Mouse (Mus musculus) heart, embryonic 11.5 days (tissue): ENCODE data around the gene Pcnt. TPM values are rescaled to one million over a fixed set of nuclear protein-coding genes. Genes with fewer than 3 reads are reported as not detected.
A peak's percentile ranks its signal among the peaks of the same experiment; 100 is the strongest.

Experiments used
- ATAC-seq: fragments of 200-750 bp; cut with Nextera tagmentation; replicated peaks from 2 replicates; pipeline ENCODE4 v1.8.0; 2017; ENCODE audit warnings: moderate library complexity; ENCODE audit not compliant: insufficient number of reproducible peaks, low FRiP score, low TSS enrichment
- H3K27ac ChIP-seq: fragments of 300-500 bp; sonication (generic); 2 replicates; pipeline ENCODE4 v1.5.1; 2014; ENCODE audit warnings: mild to moderate bottlenecking, low read depth, low read length
- H3K27me3 ChIP-seq: fragments of 300-500 bp; sonication (generic); 2 replicates; pipeline ENCODE4 v1.6.1; 2014; ENCODE audit warnings: mild to moderate bottlenecking, low read length, mixed read lengths; ENCODE audit not compliant: control insufficient read depth, insufficient read depth
- H3K36me3 ChIP-seq: fragments of 300-500 bp; sonication (generic); 2 replicates; pipeline ENCODE4 v1.6.1; 2014; ENCODE audit warnings: mild to moderate bottlenecking, low read length, moderate library complexity, mixed read lengths; ENCODE audit not compliant: control insufficient read depth, insufficient read depth
- H3K4me1 ChIP-seq: fragments of 300-500 bp; sonication (generic); 2 replicates; pipeline ENCODE4 v1.6.1; 2014; ENCODE audit warnings: low read length; ENCODE audit not compliant: control insufficient read depth, insufficient read depth
- H3K4me2 ChIP-seq: fragments of 300-500 bp; sonication (generic); 2 replicates; pipeline ENCODE4 v1.6.1; 2014; ENCODE audit warnings: mild to moderate bottlenecking, moderate library complexity
- H3K4me3 ChIP-seq: fragments of 300-500 bp; sonication (generic); 2 replicates; pipeline ENCODE4 v1.5.1; 2014; ENCODE audit warnings: low read depth, low read length
- H3K9ac ChIP-seq: fragments of 300-500 bp; sonication (generic); 2 replicates; pipeline ENCODE4 v1.6.1; 2014; ENCODE audit warnings: mild to moderate bottlenecking, low read depth, low read length, moderate library complexity
- H3K9me3 ChIP-seq: fragments of 300-500 bp; sonication (generic); replicated peaks from 2 replicates; pipeline ENCODE4 v1.6.1; 2016; ENCODE audit warnings: low read length; ENCODE audit not compliant: control insufficient read depth
- WGBS: fragments of 180-500 bp; shearing (Covaris S2); extraction: QIAGEN DNeasy Blood & Tissue Kit; methylation state at CpG from one replicate; pipeline ENCODE4 v1.1.7; 2014; ENCODE audit not compliant: insufficient replicate concordance; 5-methylcytosine and 5-hydroxymethylcytosine counted together
- polyA plus RNA-seq: library from polyadenylated mRNA; unstranded; fragments of >200 nt; fragmentation: Nextera tagmentation; extraction: Ambion mirVana; gene quantifications from 2 replicates; pipeline ENCODE4 v1.2.1, GENCODE M21; 2014

The Pcnt gene
- 11.8 and 12.5 TPM in 2 replicates for polyA plus RNA-seq

GRCm38 (mm10) chr10:76442178-76443088 is at the start of gene Pcnt:
TSS of gene Pcnt (minus strand) at chr10:76442786.
- peak within 1 kb of the TSS; percentile 90 for H3K9ac ChIP-seq
- no peaks in the 10 kb centered on the region for H3K27me3 ChIP-seq
- no peaks in the 10 kb centered on the region for H3K9me3 ChIP-seq
- H3K27ac ChIP-seq = peak within 1 kb of the TSS; percentile 96
- peaks cover 15% of the 10 kb centered on the region for H3K36me3 ChIP-seq
- peak within 1 kb of the TSS; percentile 71 for H3K4me3 ChIP-seq
- H3K4me1 ChIP-seq = peaks cover 7% of the 10 kb centered on the region
- ATAC-seq = peak; percentile 99
- H3K4me2 ChIP-seq = peak within 1 kb of the TSS; percentile 84
- WGBS = 1% methylated on average over 78 of the region's 78 CpGs

DNA sequence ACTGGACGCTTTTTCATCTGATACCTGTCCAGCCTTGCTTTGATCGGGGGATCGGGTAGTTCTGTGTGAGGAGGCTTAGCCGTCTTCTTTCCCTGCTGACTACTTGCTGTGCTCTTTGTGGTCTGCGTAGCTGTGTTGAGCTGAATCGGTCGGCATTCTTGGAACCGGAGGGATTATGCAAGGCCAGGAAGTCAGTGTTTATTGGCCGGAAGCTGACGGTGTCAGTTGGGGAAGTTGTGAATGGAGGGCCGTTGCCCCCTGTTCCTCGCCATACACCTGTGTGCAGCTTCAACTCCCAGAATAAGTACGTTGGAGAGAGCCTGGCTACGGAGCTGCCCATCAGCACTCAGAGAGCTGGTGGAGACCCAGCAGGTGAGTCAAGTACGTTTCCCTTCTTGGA is 46.6 kb upstream of the Pcnt start:
- H3K9me3 ChIP-seq = no peaks in the 10 kb centered on the region
- no peak overlapping the region for H3K9ac ChIP-seq
- no peak for ATAC-seq
- H3K27ac ChIP-seq = no peak overlapping the region
- H3K4me1 ChIP-seq = no peaks in the 10 kb centered on the region
- H3K4me3 ChIP-seq = no peak overlapping the region
- no peak overlapping the region for H3K4me2 ChIP-seq
- H3K27me3 ChIP-seq = no peaks in the 10 kb centered on the region
- H3K36me3 ChIP-seq = peaks cover 38% of the 10 kb centered on the region
- WGBS = 92% methylated on average over 15 of the region's 15 CpGs

DNA sequence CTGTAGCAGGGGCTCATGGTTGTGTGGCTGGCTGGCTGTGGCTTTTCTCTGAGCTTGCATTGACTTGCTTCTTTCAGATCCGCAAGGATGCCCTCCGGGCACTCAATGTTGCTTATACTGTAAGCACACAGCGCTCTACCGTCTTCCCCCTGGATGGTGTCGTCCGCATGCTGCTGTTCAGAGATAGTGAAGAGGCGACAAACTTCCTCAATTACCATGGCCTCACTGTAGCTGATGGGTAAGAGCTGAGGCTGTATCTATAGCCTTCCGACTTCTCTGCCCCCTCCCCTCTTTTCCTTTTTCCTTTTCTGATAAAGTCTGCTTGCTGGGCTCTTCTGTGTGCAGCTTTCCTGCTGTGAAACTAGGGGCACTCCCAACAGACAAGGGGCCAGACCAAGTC is 45.7 kb upstream of the Pcnt start:
- H3K9ac ChIP-seq = no peak overlapping the region
- no peaks in the 10 kb centered on the region for H3K9me3 ChIP-seq
- H3K4me2 ChIP-seq = no peak overlapping the region
- no peak for ATAC-seq
- no peak overlapping the region for H3K4me3 ChIP-seq
- no peak overlapping the region for H3K27ac ChIP-seq
- H3K27me3 ChIP-seq = no peaks in the 10 kb centered on the region
- 76% methylated on average over 8 of the region's 8 CpGs for WGBS
- no peaks in the 10 kb centered on the region for H3K4me1 ChIP-seq
- H3K36me3 ChIP-seq = peaks cover 35% of the 10 kb centered on the region

DNA sequence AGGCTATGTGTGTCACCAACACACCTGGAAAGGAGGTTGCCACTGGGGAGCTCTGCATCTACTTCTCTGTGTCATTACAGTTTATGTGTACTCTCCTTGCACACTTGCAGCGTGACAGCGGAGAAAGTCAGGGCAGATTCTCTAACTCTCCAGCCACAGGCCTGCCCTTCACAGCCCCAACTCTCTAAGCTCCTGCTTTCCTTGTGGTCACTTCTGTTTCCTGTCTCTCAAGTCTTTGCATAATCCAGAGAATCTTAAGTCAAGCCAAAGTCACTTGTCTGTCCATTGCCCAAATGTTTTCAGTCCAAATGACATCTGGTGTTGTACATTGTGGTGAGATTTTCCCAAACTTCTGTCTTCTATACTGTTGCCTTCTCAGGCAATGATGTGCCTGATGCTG is 43.7 kb upstream of the Pcnt start:
- H3K27ac ChIP-seq = no peak overlapping the region
- no peaks in the 10 kb centered on the region for H3K9me3 ChIP-seq
- no peak overlapping the region for H3K4me3 ChIP-seq
- H3K4me1 ChIP-seq = no peaks in the 10 kb centered on the region
- H3K27me3 ChIP-seq = no peaks in the 10 kb centered on the region
- no peak overlapping the region for H3K9ac ChIP-seq
- no peak overlapping the region for H3K4me2 ChIP-seq
- WGBS = 95% methylated on average over 2 of the region's 2 CpGs
- peaks cover 43% of the 10 kb centered on the region for H3K36me3 ChIP-seq
- no peak for ATAC-seq

DNA sequence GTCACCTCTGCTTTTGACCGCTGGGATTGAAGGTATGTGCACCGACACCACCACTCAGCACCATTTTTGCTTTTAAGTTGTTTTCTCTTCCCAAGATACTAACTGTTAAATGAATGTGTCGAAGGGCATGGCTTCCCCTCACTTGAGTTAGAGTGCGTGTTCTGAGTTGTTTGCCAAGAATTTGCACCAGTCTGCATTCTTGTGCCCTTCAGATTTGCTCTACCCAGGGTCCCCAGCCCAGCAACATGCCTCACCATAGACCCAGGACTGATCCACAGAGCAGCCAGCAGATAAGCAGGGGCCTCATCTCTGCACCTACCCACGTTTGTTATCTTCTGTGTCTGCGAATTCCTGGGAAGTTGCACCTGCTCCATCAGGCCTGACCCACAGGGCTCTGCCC is 38.9 kb upstream of the Pcnt start:
- Histone ChIP-seq H3K9ac (no peak overlapping the region), H3K4me3 (no peak overlapping the region), H3K4me1 (no peaks in the 10 kb centered on the region), H3K9me3 (no peaks in the 10 kb centered on the region), H3K27me3 (no peaks in the 10 kb centered on the region), H3K4me2 (no peak overlapping the region), H3K27ac (no peak overlapping the region), H3K36me3 (peaks cover 40% of the 10 kb centered on the region)
- ATAC-seq = no peak
- 71% methylated on average over 6 of the region's 6 CpGs for whole genome bisulfite sequencing

GRCm38 (mm10) chr10:76480851-76481250 is 38.3 kb upstream of the Pcnt start:
- no peaks in the 10 kb centered on the region for H3K4me1 ChIP-seq
- no peak overlapping the region for H3K4me3 ChIP-seq
- ATAC-seq = no peak
- 90% methylated on average over 13 of the region's 13 CpGs for WGBS
- H3K9me3 ChIP-seq = no peaks in the 10 kb centered on the region
- H3K9ac ChIP-seq = no peak overlapping the region
- no peak overlapping the region for H3K27ac ChIP-seq
- H3K36me3 ChIP-seq = peaks cover 40% of the 10 kb centered on the region
- no peak overlapping the region for H3K4me2 ChIP-seq
- no peaks in the 10 kb centered on the region for H3K27me3 ChIP-seq

- Histone ChIP-seq H3K9ac (no peak overlapping the region), H3K27me3 (no peaks in the 10 kb centered on the region), H3K27ac (no peak overlapping the region), H3K4me3 (no peak overlapping the region), H3K36me3 (peaks cover 33% of the 10 kb centered on the region), H3K4me1 (no peaks in the 10 kb centered on the region; the same call in 1 of the 2 replicates), H3K9me3 (no peaks in the 10 kb centered on the region), H3K4me2 (no peak overlapping the region)
- 86% methylated on average over 5 of the region's 5 CpGs for whole genome bisulfite sequencing
- ATAC-seq = no peak
These were observed 31.2 kb upstream of the Pcnt start for GRCm38 (mm10) chr10:76473759-76474158.

DNA sequence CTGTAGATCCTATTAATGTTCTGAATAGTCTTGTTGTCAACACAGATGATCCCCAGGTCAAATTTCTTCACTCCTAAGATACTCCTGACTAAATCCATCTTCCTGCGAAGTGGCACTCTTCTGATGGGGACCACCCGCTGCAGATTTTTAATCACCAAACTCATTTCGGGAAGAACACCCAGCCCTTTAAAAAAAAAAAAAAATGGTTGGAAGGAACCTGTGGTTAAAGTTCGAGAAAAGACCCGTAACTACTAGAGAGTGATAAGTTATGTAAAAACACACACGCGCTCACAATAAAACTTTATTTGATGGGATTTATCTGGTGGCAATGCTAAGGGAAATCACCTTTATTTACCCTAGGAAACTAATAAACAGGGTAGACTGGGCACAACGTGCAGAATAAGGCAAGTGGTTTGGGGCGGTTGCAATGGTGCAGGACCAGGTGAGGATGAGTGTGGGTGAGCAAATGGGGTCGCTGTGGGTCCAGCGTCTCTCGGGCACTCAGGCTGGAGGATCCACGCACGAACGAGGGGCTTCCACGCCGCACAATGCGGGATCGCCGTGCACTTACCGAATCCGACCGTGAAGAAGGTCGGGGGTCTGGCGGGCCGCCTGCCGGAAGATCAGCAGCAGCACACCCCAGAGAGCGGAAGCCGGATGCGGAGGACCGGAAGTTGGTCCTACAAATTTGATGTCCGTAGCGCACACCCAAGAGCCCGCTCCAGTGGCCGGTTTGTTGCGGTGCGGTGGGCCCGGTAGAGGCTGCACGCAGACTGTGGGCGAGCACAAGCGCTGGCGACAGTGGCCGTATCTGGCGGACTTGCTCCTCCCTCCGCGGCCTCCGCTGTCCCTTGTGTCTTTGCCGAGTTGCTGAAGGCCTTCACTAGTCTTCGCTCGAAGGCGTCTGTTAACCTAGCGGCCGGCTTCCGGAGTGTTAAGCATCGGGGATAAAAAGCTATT is 25.9 kb upstream of the Pcnt start, which contains the start of the genes Mcm3ap and Ybey:
Mcm3ap (plus strand) TSS at position 725 of the 960 bp plus-strand sequence.
Ybey (minus strand) TSS at position 912 of the 960 bp plus-strand sequence.
- peak; percentile 89 for ATAC-seq
- H3K27me3 ChIP-seq = no peaks in the 10 kb centered on the region
- no peaks in the 10 kb centered on the region for H3K9me3 ChIP-seq
- WGBS = 2% methylated on average over 55 of the region's 55 CpGs
- H3K4me1 ChIP-seq = peaks cover 4% of the 10 kb centered on the region; the same call in 1 of the 2 replicates
- H3K4me2 ChIP-seq = peak within 1 kb of the TSS; percentile 70
- peak within 1 kb of the TSS; percentile 98 for H3K9ac ChIP-seq
- H3K4me3 ChIP-seq = peak within 1 kb of the TSS; percentile 81
- H3K36me3 ChIP-seq = peaks cover 21% of the 10 kb centered on the region
- H3K27ac ChIP-seq = peak within 1 kb of the TSS; percentile 76
